Mouse (Mus musculus) MEL (cell line): ENCODE measurements around the gene Adgrb3.

Experiments used
- CHD2 ChIP-seq: IDR thresholded peaks from 2 replicates; pipeline ENCODE4 v1.6.1; 2011; ENCODE audit warnings: low read length, improper control_type of control experiment
- CTCF ChIP-seq, 3 experiments: IDR thresholded peaks in 2 of 3; conservative IDR thresholded peaks in 1 of 3; 2 replicates each; pipeline ENCODE4 v1.5.1; 2011 to 2012; ENCODE audit warnings: low read length in 3 of 3, low read depth in 2 of 3, mild to moderate bottlenecking in 2 of 3, improper control_type of control experiment in 1 of 3, inconsistent platforms in 1 of 3, mixed read lengths in 1 of 3, moderate library complexity in 1 of 3; ENCODE audit not compliant: control insufficient read depth in 1 of 3, insufficient read depth in 1 of 3, poor library complexity in 1 of 3, severe bottlenecking in 1 of 3
- E2F4 ChIP-seq: IDR thresholded peaks from 2 replicates; pipeline ENCODE4 v1.6.1; 2011; ENCODE audit warnings: low read depth, low read length, improper control_type of control experiment, borderline replicate concordance
- EP300 ChIP-seq, 2 experiments: IDR thresholded peaks; 2 replicates each; pipeline ENCODE4 v1.6.1; 2011; ENCODE audit warnings: improper control_type of control experiment in 2 of 2, low read length in 2 of 2, low read depth in 1 of 2, mild to moderate bottlenecking in 1 of 2
- GATA1 ChIP-seq: IDR thresholded peaks from 2 replicates; pipeline ENCODE4 v1.6.1; 2011; ENCODE audit warnings: low read depth, low read length, improper control_type of control experiment
- MAFK ChIP-seq: IDR thresholded peaks from 2 replicates; pipeline ENCODE4 v1.6.1; 2011; ENCODE audit warnings: low read depth, mild to moderate bottlenecking, low read length, improper control_type of control experiment, borderline replicate concordance
- MAX ChIP-seq: IDR thresholded peaks from 2 replicates; pipeline ENCODE4 v1.6.1; 2011; ENCODE audit warnings: low read length, improper control_type of control experiment
- MAZ ChIP-seq: IDR thresholded peaks from 2 replicates; pipeline ENCODE4 v1.6.1; 2012; ENCODE audit warnings: low read depth, mild to moderate bottlenecking, inconsistent platforms, low read length, improper control_type of control experiment
- POLR2A ChIP-seq, 2 experiments: IDR thresholded peaks; 2 replicates each; pipeline ENCODE4 v1.6.1; 2011 to 2012; ENCODE audit warnings: low read length in 2 of 2, mild to moderate bottlenecking in 2 of 2, control low read depth in 1 of 2, improper control_type of control experiment in 1 of 2, low read depth in 1 of 2, moderate library complexity in 1 of 2; ENCODE audit not compliant: control insufficient read depth in 1 of 2, insufficient read depth in 1 of 2, poor library complexity in 1 of 2
- POLR2AphosphoS2 ChIP-seq: IDR thresholded peaks from 2 replicates; pipeline ENCODE4 v1.6.1; 2011; ENCODE audit warnings: low read length, improper control_type of control experiment
- USF2 ChIP-seq, 2 experiments: IDR thresholded peaks; 2 replicates each; pipeline ENCODE4 v1.6.1; 2011 to 2012; ENCODE audit warnings: improper control_type of control experiment in 2 of 2, low read length in 2 of 2, borderline replicate concordance in 1 of 2, inconsistent platforms in 1 of 2, low read depth in 1 of 2, mild to moderate bottlenecking in 1 of 2; ENCODE audit not compliant: insufficient read depth in 1 of 2

- TF ChIP-seq CTCF (IDR thresholded peaks at IDR 0.05 in 2 of 3, conservative IDR thresholded peaks at IDR 0.05 in 1 of 3; ENCODE audit: control insufficient read depth in 1 of 3, insufficient read depth in 1 of 3, low read depth in 2 of 3, low read length in 3 of 3, poor library complexity in 1 of 3, severe bottlenecking in 1 of 3) (no peak), USF2 (IDR thresholded peaks at IDR 0.05; ENCODE audit: borderline replicate concordance in 1 of 2, insufficient read depth in 1 of 2, low read depth in 1 of 2, low read length in 2 of 2) (no peak), EP300 (IDR thresholded peaks at IDR 0.05; ENCODE audit: low read depth in 1 of 2, low read length in 2 of 2) (no peak), CHD2 (no peak), POLR2AphosphoS2 (no peak), MAX (no peak), POLR2A (IDR thresholded peaks at IDR 0.05; ENCODE audit: control insufficient read depth in 1 of 2, insufficient read depth in 1 of 2, low read depth in 1 of 2, low read length in 2 of 2, poor library complexity in 1 of 2) (no peak), MAZ (no peak), GATA1 (no peak), MAFK (no peak), E2F4 (no peak)
Observed at GRCm38 (mm10) chr1:25075952-25076351, 753.6 kb downstream of the Adgrb3 start.
